Mouse (Mus musculus): ENCODE results near the gene Hoxa11. TPM values are rescaled to one million over a fixed set of nuclear protein-coding genes. Genes with fewer than 3 reads are reported as not detected.

Hoxa11 gene
- polyA plus RNA-seq, 1 experiment from 2014 or later = not detected

- Histone ChIP-seq H3K4me1 (peaks cover 16% of the 10 kb centered on the region), H3K9me3 (no peaks in the 10 kb centered on the region), H3K27me3 (ENCODE audit: poor library complexity, severe bottlenecking) (peaks cover 100% of the 10 kb centered on the region), H3K36me3 (replicated peaks) (no peaks in the 10 kb centered on the region), H3K4me3 (no peak overlapping the region), H3K27ac (no peak overlapping the region)
- 2% methylated on average over 24 of the region's 24 CpGs for WGBS
- no peak for DNase-seq (ENCODE audit: extremely low spot score, low spot score)
These were observed 21.5 kb downstream of the Hoxa11 start for GRCm38 (mm10) chr6:52223939-52224760.

- Histone ChIP-seq H3K36me3 (replicated peaks) (no peaks in the 10 kb centered on the region), H3K9me3 (no peaks in the 10 kb centered on the region), H3K4me1 (peaks cover 17% of the 10 kb centered on the region), H3K27ac (no peak overlapping the region), H3K27me3 (ENCODE audit: poor library complexity, severe bottlenecking) (peaks cover 100% of the 10 kb centered on the region), H3K4me3 (no peak overlapping the region)
- DNase-seq (ENCODE audit: extremely low spot score, low spot score) = no peak
- WGBS = 9% methylated on average over 13 of the region's 13 CpGs
These were observed 22.9 kb downstream of the Hoxa11 start for GRCm38 (mm10) chr6:52222729-52223128.

- Histone ChIP-seq H3K27ac (no peak overlapping the region), H3K9me3 (no peaks in the 10 kb centered on the region), H3K36me3 (replicated peaks) (no peaks in the 10 kb centered on the region), H3K4me3 (peak overlapping the region; percentile 53), H3K4me1 (peaks cover 23% of the 10 kb centered on the region), H3K27me3 (ENCODE audit: poor library complexity, severe bottlenecking) (peaks cover 100% of the 10 kb centered on the region)
- WGBS = 6% methylated on average over 21 of the region's 21 CpGs
- DNase-seq (ENCODE audit: extremely low spot score, low spot score) = no peak
These were observed 23.5 kb downstream of the Hoxa11 start for GRCm38 (mm10) chr6:52221993-52222685.

GRCm38 (mm10) chr6:52221337-52221992 lies 24.1 kb downstream of the Hoxa11 start, which contains the start of gene Hoxa7:
Hoxa7 (minus strand) TSS chr6:52221854.
- Histone ChIP-seq H3K9me3 (no peaks in the 10 kb centered on the region), H3K4me3 (peak within 1 kb of the TSS; percentile 53), H3K36me3 (replicated peaks) (no peaks in the 10 kb centered on the region), H3K27ac (no peak within 1 kb of the TSS), H3K27me3 (ENCODE audit: poor library complexity, severe bottlenecking) (peaks cover 100% of the 10 kb centered on the region), H3K4me1 (peaks cover 29% of the 10 kb centered on the region)
- under 1% methylated on average over 46 of the region's 46 CpGs for WGBS
- peak; percentile 85 for DNase-seq (ENCODE audit: extremely low spot score, low spot score)

- Histone ChIP-seq H3K36me3 (replicated peaks) (no peaks in the 10 kb centered on the region), H3K4me3 (peak overlapping the region; percentile 53)
- 8% methylated on average over 12 of the region's 12 CpGs for WGBS
These were observed 24.7 kb downstream of the Hoxa11 start for GRCm38 (mm10) chr6:52220865-52221310.

GRCm38 (mm10) chr6:52220003-52220864 lies 25.4 kb downstream of the Hoxa11 start:
- peaks cover 100% of the 10 kb centered on the region for H3K27me3 ChIP-seq (ENCODE audit: poor library complexity, severe bottlenecking)
- 10% methylated on average over 32 of the region's 32 CpGs for WGBS
- H3K27ac ChIP-seq = no peak overlapping the region
- H3K4me1 ChIP-seq = peaks cover 26% of the 10 kb centered on the region
- DNase-seq (ENCODE audit: extremely low spot score, low spot score) = no peak
- no peak overlapping the region for H3K4me3 ChIP-seq
- no peaks in the 10 kb centered on the region for H3K36me3 ChIP-seq (replicated peaks)
- no peaks in the 10 kb centered on the region for H3K9me3 ChIP-seq

More at GRCm38 (mm10) chr6:52220865-52221310, 24.7 kb downstream of the Hoxa11 start:
- no peaks in the 10 kb centered on the region for H3K9me3 ChIP-seq
- peaks cover 100% of the 10 kb centered on the region for H3K27me3 ChIP-seq (ENCODE audit: poor library complexity, severe bottlenecking)
- no peak overlapping the region for H3K27ac ChIP-seq
- H3K4me1 ChIP-seq = peaks cover 27% of the 10 kb centered on the region
- no peak for DNase-seq (ENCODE audit: extremely low spot score, low spot score)

GRCm38 (mm10) chr6:52219234-52219942 lies 26.2 kb downstream of the Hoxa11 start:
- peaks cover 26% of the 10 kb centered on the region for H3K4me1 ChIP-seq
- no peak for DNase-seq (ENCODE audit: extremely low spot score, low spot score)
- WGBS = 19% methylated on average over 9 of the region's 9 CpGs
- no peak overlapping the region for H3K4me3 ChIP-seq
- no peak overlapping the region for H3K27ac ChIP-seq
- H3K27me3 ChIP-seq (ENCODE audit: poor library complexity, severe bottlenecking) = peaks cover 100% of the 10 kb centered on the region
- no peaks in the 10 kb centered on the region for H3K9me3 ChIP-seq
- no peaks in the 10 kb centered on the region for H3K36me3 ChIP-seq (replicated peaks)

GRCm38 (mm10) chr6:52218643-52219215 lies 26.9 kb downstream of the Hoxa11 start:
- DNase-seq (ENCODE audit: extremely low spot score, low spot score) = no peak
- no peak overlapping the region for H3K27ac ChIP-seq
- peaks cover 100% of the 10 kb centered on the region for H3K27me3 ChIP-seq (ENCODE audit: poor library complexity, severe bottlenecking)
- peaks cover 26% of the 10 kb centered on the region for H3K4me1 ChIP-seq
- H3K9me3 ChIP-seq = no peaks in the 10 kb centered on the region
- H3K36me3 ChIP-seq (replicated peaks) = no peaks in the 10 kb centered on the region
- H3K4me3 ChIP-seq = no peak overlapping the region
- 5% methylated on average over 14 of the region's 14 CpGs for WGBS

- Histone ChIP-seq H3K4me3 (peak overlapping the region; percentile 42), H3K27ac (no peak overlapping the region), H3K27me3 (ENCODE audit: poor library complexity, severe bottlenecking) (peaks cover 100% of the 10 kb centered on the region), H3K9me3 (no peaks in the 10 kb centered on the region), H3K4me1 (peaks cover 27% of the 10 kb centered on the region), H3K36me3 (replicated peaks) (no peaks in the 10 kb centered on the region)
- DNase-seq (ENCODE audit: extremely low spot score, low spot score) = no peak
- 3% methylated on average over 23 of the region's 23 CpGs for WGBS
These were observed 27.5 kb downstream of the Hoxa11 start for GRCm38 (mm10) chr6:52217895-52218642.

GRCm38 (mm10) chr6:52217459-52217768 lies 28.2 kb downstream of the Hoxa11 start:
- Histone ChIP-seq H3K4me3 (peak overlapping the region; percentile 42), H3K27me3 (ENCODE audit: poor library complexity, severe bottlenecking) (peaks cover 100% of the 10 kb centered on the region), H3K36me3 (replicated peaks) (no peaks in the 10 kb centered on the region), H3K9me3 (no peaks in the 10 kb centered on the region), H3K27ac (no peak overlapping the region), H3K4me1 (peaks cover 30% of the 10 kb centered on the region)
- under 1% methylated on average over 25 of the region's 25 CpGs for WGBS
- DNase-seq (ENCODE audit: extremely low spot score, low spot score) = peak; percentile 76

Measured in forebrain, embryonic 10.5 days (tissue).